Mouse (Mus musculus) lung, postnatal 0 days (tissue): ENCODE measurements around the gene Dock9.

Experiments
- CTCF ChIP-seq: IDR thresholded peaks from 2 replicates; pipeline ENCODE4 v1.5.1; 2016; ENCODE audit warnings: antibody characterized with exemption, mild to moderate bottlenecking
- EP300 ChIP-seq: IDR thresholded peaks from 2 replicates; pipeline ENCODE4 v1.6.1; 2016; ENCODE audit warnings: antibody characterized with exemption, mild to moderate bottlenecking, control low read depth

DNA sequence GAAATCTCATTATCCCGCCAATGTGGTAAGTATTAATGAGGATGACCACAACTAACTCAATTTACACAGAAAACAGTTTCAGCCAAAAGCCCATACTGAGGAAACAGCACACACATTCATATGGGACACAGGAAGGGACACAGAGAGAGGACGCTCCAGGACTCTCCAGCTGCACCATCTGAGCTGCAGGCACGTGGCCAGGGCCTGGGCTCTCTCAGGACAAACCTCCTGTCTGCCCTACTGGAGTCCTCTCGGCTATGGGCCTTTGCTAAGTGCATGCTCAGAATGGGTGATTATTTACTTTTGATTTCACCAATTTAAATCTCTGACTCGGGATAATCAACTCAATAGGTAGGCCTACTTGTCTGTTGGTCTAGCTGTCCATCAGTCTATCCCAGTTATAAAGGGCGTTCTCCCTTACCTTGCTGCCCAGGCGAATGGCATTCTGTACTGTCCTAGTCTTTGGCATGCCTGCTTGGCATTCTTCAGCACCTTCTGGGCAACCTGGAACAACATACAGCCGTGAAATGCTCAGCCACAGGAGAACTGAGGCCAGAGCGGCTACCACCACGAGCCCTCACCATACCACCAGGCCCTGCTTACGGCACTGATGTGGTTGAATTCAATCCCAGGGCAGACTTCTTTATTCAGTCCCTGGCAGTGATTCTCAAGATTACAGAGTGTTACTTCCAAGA lies 162.8 kb downstream of the Dock9 start:
- no peak for TF ChIP-seq CTCF
- no peak for TF ChIP-seq EP300
